Mouse (Mus musculus) intestine, embryonic 15.5 days (tissue): ENCODE measurements at regions not wholly inside any gene's neighbourhood (a gene's known extent, or its start where the extent isn't known, plus 50 kb on each side); places are given as distances from the start of the nearest gene placed in this dataset.
"Not testable (repeated sequence)": the region's sequence is repeated elsewhere in the genome, so short reads cannot be mapped to it uniquely, and the experiment has no call there.

Source experiments
- ATAC-seq: fragments of 200-750 bp; cut with Nextera tagmentation; 2 replicates; pipeline ENCODE4 v1.8.0; 2017; ENCODE audit warnings: moderate TSS enrichment, moderate library complexity
- H3K27ac ChIP-seq: fragments of 300-500 bp; sonication (generic); 2 replicates; pipeline ENCODE4 v1.5.1; 2015; ENCODE audit warnings: mild to moderate bottlenecking, inconsistent platforms
- H3K27me3 ChIP-seq: fragments of 300-500 bp; sonication (generic); replicated peaks from 2 replicates; pipeline ENCODE4 v1.6.1; 2015; ENCODE audit warnings: inconsistent platforms
- H3K36me3 ChIP-seq: fragments of 300-500 bp; sonication (generic); 2 replicates; pipeline ENCODE4 v1.6.1; 2015; ENCODE audit warnings: inconsistent platforms
- H3K4me1 ChIP-seq: fragments of 300-500 bp; sonication (generic); replicated peaks from 2 replicates; pipeline ENCODE4 v1.6.1; 2015; ENCODE audit warnings: inconsistent platforms
- H3K4me2 ChIP-seq: fragments of 300-500 bp; sonication (generic); replicated peaks from 2 replicates; pipeline ENCODE4 v1.6.1; 2015; ENCODE audit warnings: mild to moderate bottlenecking, inconsistent platforms
- H3K4me3 ChIP-seq: fragments of 300-500 bp; sonication (generic); replicated peaks from 2 replicates; pipeline ENCODE4 v1.5.1; 2015; ENCODE audit warnings: inconsistent platforms
- H3K9ac ChIP-seq: fragments of 300-500 bp; sonication (generic); 2 replicates; pipeline ENCODE4 v1.6.1; 2015; ENCODE audit warnings: inconsistent platforms
- H3K9me3 ChIP-seq: fragments of 300-500 bp; sonication (generic); 2 replicates; pipeline ENCODE4 v1.6.1; 2016; ENCODE audit warnings: inconsistent platforms
- WGBS: fragments of 180-500 bp; shearing (Covaris S2); methylation state at CpG from one replicate; pipeline ENCODE4 v1.1.7; 2015; 5-methylcytosine and 5-hydroxymethylcytosine counted together

GRCm38 (mm10) chr12:15459429-15459828 is 357.3 kb downstream of the Trib2 start:
- Histone ChIP-seq H3K4me1 (no peaks in the 10 kb centered on the region), H3K27me3 (no peaks in the 10 kb centered on the region), H3K4me2 (no peak overlapping the region), H3K36me3 (no peaks in the 10 kb centered on the region), H3K9ac (no peak overlapping the region), H3K4me3 (no peak overlapping the region), H3K27ac (no peak overlapping the region), H3K9me3 (no peaks in the 10 kb centered on the region)
- WGBS = 100% methylated on average over 1 of the region's 1 CpGs
- no peak for ATAC-seq

GRCm38 (mm10) chr12:15456369-15456768 is 360.4 kb downstream of the Trib2 start:
- not testable (repeated sequence) for ATAC-seq, H3K9ac ChIP-seq

GRCm38 (mm10) chr12:15455744-15456143 is 361.0 kb downstream of the Trib2 start:
- 90% methylated on average over 2 of the region's 2 CpGs for WGBS
- Histone ChIP-seq H3K9me3 (no peaks in the 10 kb centered on the region), H3K9ac (no peak overlapping the region), H3K27ac (no peak overlapping the region), H3K4me2 (no peak overlapping the region), H3K4me3 (no peak overlapping the region), H3K27me3 (no peaks in the 10 kb centered on the region), H3K4me1 (no peaks in the 10 kb centered on the region), H3K36me3 (no peaks in the 10 kb centered on the region)
- ATAC-seq = no peak

More at GRCm38 (mm10) chr12:15456369-15456768, 360.4 kb downstream of the Trib2 start:
- H3K4me1 ChIP-seq, H3K4me3 ChIP-seq, H3K9me3 ChIP-seq, H3K36me3 ChIP-seq, H3K27me3 ChIP-seq, H3K4me2 ChIP-seq, H3K27ac ChIP-seq: not testable (repeated sequence)

GRCm38 (mm10) chr12:15449484-15449883 is 367.2 kb downstream of the Trib2 start:
- Histone ChIP-seq H3K27me3 (no peaks in the 10 kb centered on the region), H3K4me1 (no peaks in the 10 kb centered on the region), H3K9me3 (no peaks in the 10 kb centered on the region), H3K36me3 (no peaks in the 10 kb centered on the region), H3K27ac (no peak overlapping the region), H3K9ac (no peak overlapping the region), H3K4me3 (no peak overlapping the region), H3K4me2 (no peak overlapping the region)
- no peak for ATAC-seq
- 68% methylated on average over 4 of the region's 4 CpGs for WGBS

- no peak overlapping the region for H3K4me3 ChIP-seq
- H3K27ac ChIP-seq = no peak overlapping the region
- H3K27me3 ChIP-seq = no peaks in the 10 kb centered on the region
- WGBS = 15% methylated on average over 4 of the region's 4 CpGs
- no peaks in the 10 kb centered on the region for H3K9me3 ChIP-seq
- H3K4me2 ChIP-seq = no peak overlapping the region
- no peak for ATAC-seq
- no peaks in the 10 kb centered on the region for H3K4me1 ChIP-seq
- no peaks in the 10 kb centered on the region for H3K36me3 ChIP-seq
- H3K9ac ChIP-seq = no peak overlapping the region
These were observed 400.4 kb downstream of the Trib2 start for GRCm38 (mm10) chr12:15416180-15416766.

- Histone ChIP-seq H3K9ac (no peak overlapping the region), H3K4me2 (no peak overlapping the region), H3K27me3 (no peaks in the 10 kb centered on the region), H3K36me3 (no peaks in the 10 kb centered on the region), H3K4me1 (no peaks in the 10 kb centered on the region), H3K4me3 (no peak overlapping the region), H3K27ac (no peak overlapping the region), H3K9me3 (no peaks in the 10 kb centered on the region)
- no peak for ATAC-seq
- 67% methylated on average over 3 of the region's 3 CpGs for WGBS
These were observed 406.3 kb downstream of the Trib2 start for GRCm38 (mm10) chr12:15410419-15410818.

GRCm38 (mm10) chr12:15407577-15407976 is 409.1 kb downstream of the Trib2 start:
- not testable (repeated sequence) for H3K9ac ChIP-seq, H3K4me2 ChIP-seq, H3K4me1 ChIP-seq, ATAC-seq, H3K36me3 ChIP-seq, H3K27me3 ChIP-seq, H3K27ac ChIP-seq, H3K9me3 ChIP-seq, H3K4me3 ChIP-seq
- WGBS = 74% methylated on average over 3 of the region's 3 CpGs

- Histone ChIP-seq H3K27ac (no peak overlapping the region), H3K4me1 (no peaks in the 10 kb centered on the region), H3K4me3 (no peak overlapping the region), H3K4me2 (no peak overlapping the region), H3K9me3 (no peaks in the 10 kb centered on the region), H3K36me3 (no peaks in the 10 kb centered on the region), H3K9ac (no peak overlapping the region), H3K27me3 (no peaks in the 10 kb centered on the region)
- no peak for ATAC-seq
- WGBS = 64% methylated on average over 3 of the region's 3 CpGs
These were observed 424.1 kb downstream of the Trib2 start for GRCm38 (mm10) chr12:15392641-15393040.

GRCm38 (mm10) chr12:15388574-15388973 is 428.1 kb downstream of the Trib2 start:
- no peaks in the 10 kb centered on the region for H3K4me1 ChIP-seq
- WGBS = 77% methylated on average over 1 of the region's 1 CpGs
- H3K4me3 ChIP-seq = no peak overlapping the region
- no peaks in the 10 kb centered on the region for H3K27me3 ChIP-seq
- H3K36me3 ChIP-seq = no peaks in the 10 kb centered on the region
- no peak overlapping the region for H3K9ac ChIP-seq
- ATAC-seq = no peak
- H3K9me3 ChIP-seq = no peaks in the 10 kb centered on the region
- no peak overlapping the region for H3K27ac ChIP-seq
- no peak overlapping the region for H3K4me2 ChIP-seq

GRCm38 (mm10) chr12:15357808-15358207 is 458.9 kb downstream of the Trib2 start:
- Histone ChIP-seq H3K4me3 (no peak overlapping the region), H3K9ac (no peak overlapping the region), H3K4me2 (no peak overlapping the region), H3K36me3 (no peaks in the 10 kb centered on the region), H3K27ac (no peak overlapping the region), H3K27me3 (no peaks in the 10 kb centered on the region), H3K9me3 (no peaks in the 10 kb centered on the region), H3K4me1 (no peaks in the 10 kb centered on the region)
- ATAC-seq = no peak
- 76% methylated on average over 1 of the region's 1 CpGs for WGBS

- no peak overlapping the region for H3K27ac ChIP-seq
- ATAC-seq = peak; percentile 76
- WGBS = 31% methylated on average over 5 of the region's 5 CpGs
These were observed 495.8 kb downstream of the Trib2 start for GRCm38 (mm10) chr12:15320697-15321449.

GRCm38 (mm10) chr12:15319647-15320046 is 497.1 kb downstream of the Trib2 start:
- Histone ChIP-seq H3K9ac (no peak overlapping the region), H3K9me3 (no peaks in the 10 kb centered on the region), H3K4me1 (no peaks in the 10 kb centered on the region), H3K4me2 (no peak overlapping the region), H3K36me3 (no peaks in the 10 kb centered on the region), H3K27ac (no peak overlapping the region), H3K4me3 (no peak overlapping the region), H3K27me3 (no peaks in the 10 kb centered on the region)
- WGBS = 39% methylated on average over 1 of the region's 1 CpGs
- ATAC-seq = peak; percentile 80

More at GRCm38 (mm10) chr12:15320697-15321449, 495.8 kb downstream of the Trib2 start:
- Histone ChIP-seq H3K4me2 (no peak overlapping the region), H3K4me1 (no peaks in the 10 kb centered on the region), H3K9me3 (no peaks in the 10 kb centered on the region), H3K9ac (no peak overlapping the region), H3K36me3 (no peaks in the 10 kb centered on the region), H3K4me3 (no peak overlapping the region), H3K27me3 (no peaks in the 10 kb centered on the region)

- no peak overlapping the region for H3K27ac ChIP-seq
- 83% methylated on average over 2 of the region's 2 CpGs for WGBS
These were observed 521.8 kb downstream of the Trib2 start for GRCm38 (mm10) chr12:15294898-15295297.

More at GRCm38 (mm10) chr12:15294898-15295297, 521.8 kb downstream of the Trib2 start:
- H3K4me1 ChIP-seq = no peaks in the 10 kb centered on the region
- H3K27me3 ChIP-seq = no peaks in the 10 kb centered on the region
- no peaks in the 10 kb centered on the region for H3K36me3 ChIP-seq
- H3K9ac ChIP-seq = no peak overlapping the region
- H3K9me3 ChIP-seq = no peaks in the 10 kb centered on the region
- H3K4me3 ChIP-seq = no peak overlapping the region
- H3K4me2 ChIP-seq = no peak overlapping the region
- ATAC-seq = peak; percentile 23; the same call in 1 of the 2 replicates
